Mouse (Mus musculus) megakaryocyte, embryonic 14.5 days (primary cell): ENCODE data around the gene Btaf1.

Experiments
- FLI1 ChIP-seq: IDR thresholded peaks from 2 replicates; pipeline ENCODE4 v1.6.1; 2012; ENCODE audit warnings: low read length, inconsistent platforms, mixed read lengths
- GATA1 ChIP-seq: IDR thresholded peaks from 3 replicates; pipeline ENCODE4 v1.6.1; 2012; ENCODE audit warnings: mixed read lengths, low read length, inconsistent platforms, borderline replicate concordance

GRCm38 (mm10) chr19:36919466-36919865 lies 6.4 kb upstream of the Btaf1 start, which contains the start of gene Fgfbp3:
- no peak for TF ChIP-seq GATA1
- TF ChIP-seq FLI1, result no peak
